Mouse (Mus musculus): ENCODE measurements around the gene Glis2.

DNA sequence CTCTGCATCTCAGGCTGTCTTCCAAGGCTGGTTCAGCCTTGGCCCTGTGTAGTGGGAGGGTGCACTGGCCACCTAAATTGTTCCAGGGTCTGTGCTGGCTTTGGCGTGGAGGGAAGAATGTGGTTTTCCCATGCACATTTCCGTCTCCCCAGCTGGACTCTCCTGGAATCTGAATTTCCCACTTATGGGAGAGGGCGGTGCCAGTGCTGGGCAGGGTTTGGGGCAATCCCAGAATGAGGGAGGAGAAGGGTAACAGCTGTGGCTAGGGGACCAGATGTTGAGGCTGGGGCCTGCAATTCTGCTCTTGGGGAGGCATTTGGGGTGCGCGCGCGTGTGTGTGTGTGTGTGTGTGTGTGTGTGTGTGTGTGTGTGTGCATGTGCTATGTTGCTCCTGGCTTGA is 2.8 kb downstream of the Glis2 start:
- TF ChIP-seq USF1 (IDR thresholded peaks at IDR 0.05; ENCODE audit: low read depth) = no peak
- TF ChIP-seq POLR2A (IDR thresholded peaks at IDR 0.05; ENCODE audit: insufficient read length, low read depth) = no peak
- peak in 2 of 3 experiments; percentile 72 to 83 for TF ChIP-seq MYOD1 (IDR thresholded peaks at IDR 0.05; ENCODE audit: control insufficient read depth in 1 of 3, insufficient read length in 2 of 3, low read depth in 2 of 3)
- TF ChIP-seq E2F4 (IDR thresholded peaks at IDR 0.05; ENCODE audit: insufficient read depth) = no peak
- TF ChIP-seq TCF3 (IDR thresholded peaks at IDR 0.05; ENCODE audit: insufficient read length, low read depth) = no peak
- no peak for TF ChIP-seq MAX (IDR thresholded peaks at IDR 0.05; ENCODE audit: low read depth)
- peak; percentile 11 to 70 (median 53) for TF ChIP-seq MYOG (IDR thresholded peaks at IDR 0.05; ENCODE audit: control insufficient read depth in 1 of 3, insufficient read depth in 1 of 3, insufficient read length in 2 of 3, low read depth in 2 of 3)
- no peak for TF ChIP-seq REST (IDR thresholded peaks at IDR 0.05; ENCODE audit: insufficient read depth, insufficient read length)

Measured in myocyte (in vitro differentiated cells).